In the genomic region with DNA sequence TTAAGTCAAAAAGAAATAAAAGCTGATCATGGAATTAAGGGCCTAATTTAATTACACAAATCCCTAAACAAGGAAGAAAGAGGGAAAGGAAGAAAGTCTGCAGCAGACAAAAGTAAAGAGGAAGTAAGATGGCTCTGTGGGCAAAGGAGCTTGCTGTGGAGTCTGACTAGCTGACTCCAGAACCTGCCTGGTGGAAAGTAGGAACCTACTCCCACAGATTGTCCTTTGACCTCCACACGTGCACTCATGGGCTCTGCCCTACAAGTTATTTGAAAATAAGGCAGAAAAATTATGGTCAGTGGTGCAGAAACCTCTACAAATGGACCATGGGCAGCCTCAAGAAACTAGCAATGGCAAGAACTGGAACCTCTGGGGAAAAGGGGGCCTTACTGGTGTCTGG, we compare ENCODE assay signal across 19 mouse cellular contexts.
"Had no signal": no experiment of that assay in that cellular context is flagged by ENCODE, and none has a peak within 500 bp of the region (broad histone marks: within the 10 kb centered on the region; RNA-seq: fewer than 3 reads in every experiment).

No protein-coding gene starts in this region.

- DNase-seq: kidney, adult 2 months; kidney, postnatal 25 days; layer of hippocampus, adult 9-11 months; layer of hippocampus, postnatal 36 days; left cerebral cortex, postnatal 4 days; liver, postnatal 0 days; lung, postnatal 10 days; lung, postnatal 4 days; midbrain, embryonic 14.5 days; right cerebral cortex, postnatal 4 days; thymus, postnatal 36 days had no signal

- H3K4me3 ChIP-seq: left cerebral cortex, adult 2 months; limb, embryonic 12.5 days; limb, embryonic 15.5 days; lung, embryonic 15.5 days had no signal

- H3K9ac ChIP-seq: limb, embryonic 12.5 days; limb, embryonic 15.5 days; liver, embryonic 14.5 days; liver, postnatal 0 days; lung, embryonic 15.5 days had no signal

- H3K27me3 ChIP-seq: limb, embryonic 12.5 days; limb, embryonic 15.5 days; lung, embryonic 15.5 days had no signal

- H3K27ac ChIP-seq: kidney, postnatal 0 days; left cerebral cortex, adult 2 months; limb, embryonic 12.5 days; limb, embryonic 15.5 days; liver, embryonic 14.5 days; lung, embryonic 15.5 days; stomach, postnatal 0 days had no signal

- H3K4me1 ChIP-seq: limb, embryonic 12.5 days had no signal

- ATAC-seq: intestine, postnatal 0 days; liver, postnatal 0 days had no signal

- H3K9me3 ChIP-seq: limb, embryonic 12.5 days; limb, embryonic 15.5 days; lung, embryonic 15.5 days had no signal

- H3K36me3 ChIP-seq: limb, embryonic 12.5 days; limb, embryonic 15.5 days; lung, embryonic 15.5 days had no signal
